Mouse (Mus musculus) hindbrain, embryonic 15.5 days (tissue): ENCODE data around the gene G3bp2. TPM values are rescaled to one million over a fixed set of nuclear protein-coding genes. Genes with fewer than 3 reads are reported as not detected.

Experiments
- ATAC-seq: fragments of 200-750 bp; cut with Nextera tagmentation; 2 replicates; pipeline ENCODE4 v1.8.0; 2017; ENCODE audit warnings: low read depth, moderate number of reproducible peaks, moderate TSS enrichment; ENCODE audit not compliant: low FRiP score
- H3K27ac ChIP-seq: fragments of 300-500 bp; sonication (generic); replicated peaks from 2 replicates; pipeline ENCODE4 v1.5.1; 2015; ENCODE audit warnings: mild to moderate bottlenecking, inconsistent platforms
- H3K27me3 ChIP-seq: fragments of 300-500 bp; sonication (generic); 2 replicates; pipeline ENCODE4 v1.6.1; 2015; ENCODE audit warnings: control low read depth, inconsistent platforms
- H3K36me3 ChIP-seq: fragments of 300-500 bp; sonication (generic); 2 replicates; pipeline ENCODE4 v1.6.1; 2015; ENCODE audit warnings: control low read depth, inconsistent platforms
- H3K4me1 ChIP-seq: fragments of 300-500 bp; sonication (generic); replicated peaks from 2 replicates; pipeline ENCODE4 v1.6.1; 2015; ENCODE audit warnings: control low read depth, inconsistent platforms
- H3K4me2 ChIP-seq: fragments of 300-500 bp; sonication (generic); 2 replicates; pipeline ENCODE4 v1.6.1; 2015; ENCODE audit warnings: moderate library complexity, mild to moderate bottlenecking, inconsistent platforms
- H3K4me3 ChIP-seq: fragments of 300-500 bp; sonication (generic); 2 replicates; pipeline ENCODE4 v1.5.1; 2015; ENCODE audit warnings: mild to moderate bottlenecking, inconsistent platforms
- H3K9ac ChIP-seq: fragments of 300-500 bp; sonication (generic); 2 replicates; pipeline ENCODE4 v1.6.1; 2015; ENCODE audit warnings: inconsistent platforms
- H3K9me3 ChIP-seq: fragments of 300-500 bp; sonication (generic); 2 replicates; pipeline ENCODE4 v1.6.1; 2016; ENCODE audit warnings: control low read depth, inconsistent platforms
- WGBS: fragments of 180-500 bp; shearing (Covaris S2); methylation state at CpG from one replicate; pipeline ENCODE4 v1.1.7; 2015; 5-methylcytosine and 5-hydroxymethylcytosine counted together
- polyA plus RNA-seq: library from polyadenylated mRNA; unstranded; fragments of >200 nt; fragmentation: Nextera tagmentation; extraction: Ambion mirVana; gene quantifications from 2 replicates; pipeline ENCODE4 v1.2.1, GENCODE M21; 2015

G3bp2 gene
- polyA plus RNA-seq, 1 experiment from 2014 or later = 337 TPM

- WGBS = 87% methylated on average over 6 of the region's 6 CpGs
- Histone ChIP-seq H3K27me3 (no peaks in the 10 kb centered on the region), H3K4me3 (no peak overlapping the region), H3K9me3 (no peaks in the 10 kb centered on the region), H3K4me1 (0 out of 2 replicates have a peak, but pooled peaks cover 3% of the 10 kb centered on the region), H3K36me3 (no peaks in the 10 kb centered on the region), H3K4me2 (no peak overlapping the region), H3K9ac (no peak overlapping the region), H3K27ac (no peak overlapping the region)
- ATAC-seq = no peak
Observed at GRCm38 (mm10) chr5:92096786-92097185, 13.3 kb upstream of the G3bp2 start.

DNA sequence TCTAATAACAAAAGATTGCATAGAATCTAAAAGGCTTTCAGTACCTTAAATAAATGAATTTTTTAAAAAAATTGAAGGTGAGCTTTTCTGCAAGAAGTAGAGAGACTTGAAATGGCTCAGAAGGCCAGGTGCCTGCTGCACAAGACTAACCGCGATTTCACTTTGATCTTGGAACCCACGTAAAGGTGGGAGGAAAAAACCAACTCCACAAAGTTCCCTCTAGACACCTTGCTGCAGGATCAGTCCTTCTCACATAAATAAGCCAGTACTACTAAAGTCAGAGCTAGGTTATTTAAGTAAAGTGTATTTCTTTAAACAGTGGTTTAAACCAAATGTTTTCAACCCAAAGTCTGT, 10.5 kb upstream of the G3bp2 start:
- H3K4me3 ChIP-seq = no peak overlapping the region
- no peaks in the 10 kb centered on the region for H3K36me3 ChIP-seq
- ATAC-seq = no peak
- no peak overlapping the region for H3K4me2 ChIP-seq
- no peak overlapping the region for H3K27ac ChIP-seq
- 0 out of 2 replicates have a peak, but pooled peaks cover 3% of the 10 kb centered on the region for H3K4me1 ChIP-seq
- H3K9me3 ChIP-seq = no peaks in the 10 kb centered on the region
- no peak overlapping the region for H3K9ac ChIP-seq
- no peaks in the 10 kb centered on the region for H3K27me3 ChIP-seq
- 92% methylated on average over 3 of the region's 3 CpGs for WGBS

GRCm38 (mm10) chr5:92093263-92094061, 9.9 kb upstream of the G3bp2 start:
- 43% methylated on average over 15 of the region's 15 CpGs for WGBS
- no peak for ATAC-seq
- H3K4me2 ChIP-seq = no peak overlapping the region
- H3K27ac ChIP-seq = no peak overlapping the region
- no peak overlapping the region for H3K9ac ChIP-seq
- H3K36me3 ChIP-seq = no peaks in the 10 kb centered on the region
- H3K9me3 ChIP-seq = no peaks in the 10 kb centered on the region
- 0 out of 2 replicates have a peak, but pooled peaks cover 3% of the 10 kb centered on the region for H3K4me1 ChIP-seq
- H3K4me3 ChIP-seq = no peak overlapping the region
- no peaks in the 10 kb centered on the region for H3K27me3 ChIP-seq

DNA sequence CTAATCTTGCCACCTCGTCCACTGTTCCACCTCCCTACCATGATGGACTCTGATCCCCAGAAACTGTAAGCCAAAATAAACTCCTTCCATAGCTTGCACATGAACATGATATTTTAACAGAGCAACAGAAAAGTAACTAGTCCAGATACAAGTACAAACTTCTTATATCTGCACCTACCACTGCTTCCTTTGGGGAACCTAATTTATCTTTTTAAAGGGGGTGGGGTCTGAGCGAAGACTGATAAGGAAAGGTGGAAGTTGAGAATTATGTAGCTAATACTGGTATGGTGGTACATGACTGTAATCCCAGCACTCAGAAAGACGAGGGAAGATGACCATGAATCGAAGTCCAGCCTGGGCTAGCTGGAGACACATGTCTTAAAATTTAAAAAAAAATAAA, 4.0 kb upstream of the G3bp2 start:
- no peak for ATAC-seq
- WGBS = 91% methylated on average over 4 of the region's 4 CpGs
- H3K27ac ChIP-seq = no peak overlapping the region
- no peaks in the 10 kb centered on the region for H3K27me3 ChIP-seq
- no peak overlapping the region for H3K4me2 ChIP-seq
- H3K9ac ChIP-seq = no peak overlapping the region
- 0 out of 2 replicates have a peak, but pooled peaks cover 9% of the 10 kb centered on the region for H3K4me1 ChIP-seq
- H3K9me3 ChIP-seq = no peaks in the 10 kb centered on the region
- H3K4me3 ChIP-seq = no peak overlapping the region
- no peaks in the 10 kb centered on the region for H3K36me3 ChIP-seq

GRCm38 (mm10) chr5:92085821-92086550, 2.5 kb upstream of the G3bp2 start:
- peaks cover 23% of the 10 kb centered on the region for H3K4me1 ChIP-seq
- H3K9ac ChIP-seq = no peak overlapping the region
- H3K27ac ChIP-seq = no peak overlapping the region
- no peak overlapping the region for H3K4me3 ChIP-seq
- H3K27me3 ChIP-seq = no peaks in the 10 kb centered on the region
- H3K4me2 ChIP-seq = no peak overlapping the region
- H3K36me3 ChIP-seq = no peaks in the 10 kb centered on the region
- 80% methylated on average over 7 of the region's 7 CpGs for WGBS
- ATAC-seq = no peak
- no peaks in the 10 kb centered on the region for H3K9me3 ChIP-seq

DNA sequence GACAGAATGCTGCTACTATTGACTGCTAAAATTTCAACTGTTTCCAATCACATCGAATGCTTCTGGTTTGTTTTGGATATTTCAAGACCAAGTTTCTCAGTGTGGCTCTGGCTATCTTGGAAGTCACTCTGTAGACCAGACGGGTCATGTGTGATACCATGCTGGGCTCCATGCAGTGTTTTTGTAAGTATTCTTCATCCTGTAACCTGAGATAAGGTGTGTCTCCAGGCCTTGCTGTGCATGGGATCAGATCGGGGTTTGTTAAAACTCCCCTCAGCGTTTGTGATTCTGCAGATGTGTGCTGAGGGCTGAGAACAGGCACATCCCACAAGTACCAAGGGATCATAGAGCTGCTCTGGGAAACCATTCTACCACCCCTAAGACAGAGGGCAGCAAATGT, 1.7 kb upstream of the G3bp2 start:
- Histone ChIP-seq H3K4me1 (peaks cover 30% of the 10 kb centered on the region), H3K9ac (no peak overlapping the region), H3K36me3 (no peaks in the 10 kb centered on the region), H3K27ac (0 out of 2 replicates have a peak overlapping the region, but pooled peaks have one; percentile 11), H3K27me3 (no peaks in the 10 kb centered on the region), H3K4me2 (no peak overlapping the region), H3K9me3 (no peaks in the 10 kb centered on the region), H3K4me3 (no peak overlapping the region)
- 74% methylated on average over 4 of the region's 4 CpGs for WGBS
- ATAC-seq = no peak

GRCm38 (mm10) chr5:92082821-92083401, 608 bp downstream of the G3bp2 start:
- H3K27me3 ChIP-seq = no peaks in the 10 kb centered on the region
- WGBS = under 1% methylated on average over 49 of the region's 55 CpGs

GRCm38 (mm10) chr5:92081326-92081725, 2.2 kb downstream of the G3bp2 start:
- 0 out of 2 replicates have a peak overlapping the region, but pooled peaks have one; percentile 99 for H3K9ac ChIP-seq
- no peaks in the 10 kb centered on the region for H3K36me3 ChIP-seq
- H3K27ac ChIP-seq = no peak overlapping the region
- peak overlapping the region; percentile 61 for H3K4me2 ChIP-seq
- peak overlapping the region; percentile 99 for H3K4me3 ChIP-seq
- H3K9me3 ChIP-seq = no peaks in the 10 kb centered on the region
- H3K27me3 ChIP-seq = no peaks in the 10 kb centered on the region
- peaks cover 37% of the 10 kb centered on the region for H3K4me1 ChIP-seq
- no peak for ATAC-seq
- WGBS = 78% methylated on average over 3 of the region's 3 CpGs

More at GRCm38 (mm10) chr5:92082821-92083401, 608 bp downstream of the G3bp2 start:
- peak overlapping the region; percentile 61 for H3K4me2 ChIP-seq
- peak; percentile 69 for ATAC-seq
- H3K9ac ChIP-seq = peak overlapping the region; percentile 99
- H3K4me3 ChIP-seq = peak overlapping the region; percentile 99
- H3K27ac ChIP-seq = peak overlapping the region; percentile 98
- H3K9me3 ChIP-seq = no peaks in the 10 kb centered on the region
- H3K36me3 ChIP-seq = no peaks in the 10 kb centered on the region
- H3K4me1 ChIP-seq = peaks cover 37% of the 10 kb centered on the region

DNA sequence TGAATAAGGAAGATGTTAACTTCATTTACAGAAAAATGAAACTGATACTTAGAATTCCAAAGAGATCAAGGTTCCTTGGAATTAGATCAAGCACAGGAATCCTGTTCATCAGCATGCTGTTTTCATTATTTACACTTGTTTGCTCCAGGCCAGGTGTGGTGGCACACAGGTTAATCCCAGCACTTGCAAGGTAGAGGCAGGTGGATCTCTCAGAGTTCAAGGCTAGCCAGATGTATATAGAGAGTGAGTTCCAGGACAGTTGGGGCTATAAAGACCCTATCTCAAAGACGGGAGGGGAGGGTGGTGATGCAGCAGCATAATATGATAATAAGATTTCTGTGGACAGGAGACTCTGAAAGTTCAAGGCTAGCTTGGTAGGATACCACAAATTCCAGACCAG, 3.1 kb downstream of the G3bp2 start:
- H3K4me2 ChIP-seq = no peak overlapping the region
- no peaks in the 10 kb centered on the region for H3K9me3 ChIP-seq
- H3K4me1 ChIP-seq = peaks cover 37% of the 10 kb centered on the region
- no peak overlapping the region for H3K4me3 ChIP-seq
- no peak overlapping the region for H3K9ac ChIP-seq
- no peak overlapping the region for H3K27ac ChIP-seq
- H3K36me3 ChIP-seq = no peaks in the 10 kb centered on the region
- 59% methylated on average over 1 of the region's 1 CpGs for WGBS
- H3K27me3 ChIP-seq = no peaks in the 10 kb centered on the region
- ATAC-seq = no peak

DNA sequence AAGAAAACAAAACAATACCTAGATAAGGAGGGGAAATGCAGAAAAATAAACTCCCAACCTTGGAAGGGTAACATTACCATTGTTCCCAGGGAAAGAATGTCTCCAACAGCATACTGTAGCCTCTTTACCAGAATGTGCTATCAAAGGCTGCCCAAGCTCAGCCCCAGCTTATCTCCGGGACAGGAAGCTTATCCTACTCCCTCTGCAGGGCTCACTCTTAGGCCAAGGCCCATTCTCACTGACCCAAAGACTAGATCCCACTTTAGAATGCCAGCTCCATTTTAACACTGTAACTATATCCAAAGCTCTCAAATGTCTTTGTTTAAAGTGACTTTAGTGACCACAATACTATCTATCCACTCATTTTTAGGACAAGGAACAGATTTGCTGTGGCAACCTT, 4.2 kb downstream of the G3bp2 start:
- peaks cover 31% of the 10 kb centered on the region for H3K4me1 ChIP-seq
- no peak overlapping the region for H3K9ac ChIP-seq
- ATAC-seq = no peak
- H3K27ac ChIP-seq = no peak overlapping the region
- H3K4me2 ChIP-seq = no peak overlapping the region
- H3K27me3 ChIP-seq = no peaks in the 10 kb centered on the region
- no peak overlapping the region for H3K4me3 ChIP-seq
- no peaks in the 10 kb centered on the region for H3K36me3 ChIP-seq
- WGBS = 83% methylated on average over 1 of the region's 1 CpGs
- no peaks in the 10 kb centered on the region for H3K9me3 ChIP-seq

DNA sequence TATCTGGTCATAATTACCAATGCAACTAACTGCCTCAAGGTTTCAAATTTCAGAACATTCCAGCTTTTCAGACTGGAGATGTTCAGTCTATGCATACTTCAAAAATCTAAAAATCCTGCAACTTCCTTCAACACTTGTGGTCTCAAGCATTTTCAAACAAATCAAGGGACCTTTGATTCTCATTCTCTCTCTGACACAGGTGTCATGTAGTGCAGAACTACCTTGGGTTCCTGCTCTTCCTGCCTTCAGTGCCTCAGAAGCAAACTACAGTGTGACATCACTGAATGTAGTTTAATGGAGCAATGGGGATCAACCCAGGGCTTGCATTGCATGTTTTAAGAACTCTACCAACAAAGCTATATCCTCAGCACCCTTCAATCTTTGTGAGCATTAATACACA, 4.8 kb downstream of the G3bp2 start:
- Histone ChIP-seq H3K9ac (no peak overlapping the region), H3K4me1 (peaks cover 28% of the 10 kb centered on the region), H3K27me3 (no peaks in the 10 kb centered on the region), H3K9me3 (no peaks in the 10 kb centered on the region), H3K4me2 (no peak overlapping the region), H3K27ac (no peak overlapping the region), H3K4me3 (no peak overlapping the region), H3K36me3 (no peaks in the 10 kb centered on the region)
- no peak for ATAC-seq

- Histone ChIP-seq H3K27me3 (no peaks in the 10 kb centered on the region), H3K27ac (no peak overlapping the region), H3K4me2 (no peak overlapping the region), H3K9me3 (no peaks in the 10 kb centered on the region), H3K4me1 (peaks cover 17% of the 10 kb centered on the region), H3K4me3 (no peak overlapping the region), H3K9ac (no peak overlapping the region), H3K36me3 (peaks cover 7% of the 10 kb centered on the region; the same call in 1 of the 2 replicates)
- 85% methylated on average over 1 of the region's 1 CpGs for WGBS
- ATAC-seq = no peak
Observed at GRCm38 (mm10) chr5:92076273-92076672, 7.2 kb downstream of the G3bp2 start.
